Mouse (Mus musculus) adrenal gland, adult (tissue): ENCODE measurements around the gene Kcnj6.

Experiments
- DNase-seq, 2 experiments: peaks; one replicate each; pipeline ENCODE4 v3.0.0; 2022 to 2023; ENCODE audit warnings: low spot score in 1 of 2; ENCODE audit not compliant: inconsistent age in 2 of 2

Gene Kcnj6

GRCm38 (mm10) chr16:94720476-94721153 lies 276.9 kb downstream of the Kcnj6 start:
- no peak for DNase-seq

GRCm38 (mm10) chr16:94719488-94719887 lies 278.0 kb downstream of the Kcnj6 start:
- DNase-seq, result peak in 1 of 2 experiments; percentile 46

GRCm38 (mm10) chr16:94718919-94719318 lies 278.6 kb downstream of the Kcnj6 start:
- no peak for DNase-seq

- no peak for DNase-seq
These were observed 280.4 kb downstream of the Kcnj6 start for GRCm38 (mm10) chr16:94717051-94717450.

GRCm38 (mm10) chr16:94714483-94714882 lies 283.0 kb downstream of the Kcnj6 start:
- DNase-seq, result peak in 1 of 2 experiments; percentile 43

GRCm38 (mm10) chr16:94713480-94714094 lies 283.9 kb downstream of the Kcnj6 start:
- peak; percentile 82 to 93 for DNase-seq

GRCm38 (mm10) chr16:94701971-94702370 lies 295.5 kb downstream of the Kcnj6 start:
- DNase-seq, result no peak

- no peak for DNase-seq
These were observed 296.4 kb downstream of the Kcnj6 start for GRCm38 (mm10) chr16:94701141-94701540.
